Mouse (Mus musculus): ENCODE measurements around the gene Adgrg3.

- TF ChIP-seq CTCF (IDR thresholded peaks at IDR 0.05; ENCODE audit: low read depth, low read length): no peak
- no peak for TF ChIP-seq GATA1 (IDR thresholded peaks at IDR 0.05; ENCODE audit: borderline replicate concordance, low read length)
- no peak for TF ChIP-seq TAL1 (conservative IDR thresholded peaks at IDR 0.05; ENCODE audit: low read depth, low read length)
- no peak for TF ChIP-seq POLR2AphosphoS5 (IDR thresholded peaks at IDR 0.05; ENCODE audit: insufficient replicate concordance, low read depth, low read length)
Observed at GRCm38 (mm10) chr8:95056414-95056813, 38.9 kb downstream of the Adgrg3 start.
